Mouse (Mus musculus) ES-E14 (cell line): ENCODE measurements around the gene Spryd4. TPM values are rescaled to one million over a fixed set of nuclear protein-coding genes. Genes with fewer than 3 reads are reported as not detected.

Source experiments
- DNase-seq: peaks from one replicate; pipeline ENCODE4 v3.0.0-alpha.2; 2013; ENCODE audit warnings: low read depth, low spot score
- H3K27ac ChIP-seq: 2 replicates; pipeline ENCODE4 v1.5.1; 2012; ENCODE audit warnings: low read depth, mild to moderate bottlenecking, low read length, moderate library complexity, mixed read lengths; ENCODE audit not compliant: poor library complexity, insufficient read depth, severe bottlenecking
- H3K36me3 ChIP-seq: 2 replicates; pipeline ENCODE4 v1.6.1; 2012; ENCODE audit warnings: mild to moderate bottlenecking, low read length, moderate library complexity, mixed read lengths; ENCODE audit not compliant: control insufficient read depth, poor library complexity, insufficient read depth, severe bottlenecking
- H3K4me1 ChIP-seq, 2 experiments: fragments of 150-350 bp in 1 of 2; sonication (generic) in 1 of 2; 2 replicates each; pipeline ENCODE4 v1.6.1; 2012; ENCODE audit warnings: low read length in 2 of 2, mild to moderate bottlenecking in 1 of 2, mixed read lengths in 1 of 2; ENCODE audit not compliant: control insufficient read depth in 2 of 2, insufficient read depth in 2 of 2, poor library complexity in 1 of 2
- H3K4me3 ChIP-seq, 2 experiments: fragments of 150-350 bp in 1 of 2; sonication (generic) in 1 of 2; 2 replicates each; pipeline ENCODE4 v1.5.1; 2012; ENCODE audit warnings: low read length in 2 of 2, low read depth in 1 of 2, mild to moderate bottlenecking in 1 of 2, mixed read lengths in 1 of 2; ENCODE audit not compliant: insufficient read depth in 1 of 2, poor library complexity in 1 of 2, severe bottlenecking in 1 of 2
- H3K9ac ChIP-seq: 2 replicates; pipeline ENCODE4 v1.6.1; 2012; ENCODE audit warnings: low read depth, mild to moderate bottlenecking, low read length, mixed read lengths; ENCODE audit not compliant: poor library complexity, insufficient read depth, severe bottlenecking
- H3K9me3 ChIP-seq: fragments of 150-350 bp; sonication (generic); 2 replicates; pipeline ENCODE4 v1.6.1; 2012; ENCODE audit warnings: low read depth, mild to moderate bottlenecking, low read length; ENCODE audit not compliant: control insufficient read depth, insufficient read depth
- CHD2 ChIP-seq: IDR thresholded peaks from 2 replicates; pipeline ENCODE4 v1.6.1; 2014; ENCODE audit warnings: mild to moderate bottlenecking, low read depth, low read length, inconsistent platforms
- HCFC1 ChIP-seq: IDR thresholded peaks from 2 replicates; pipeline ENCODE4 v1.6.1; 2012; ENCODE audit warnings: low read length, inconsistent platforms, borderline replicate concordance; ENCODE audit not compliant: insufficient read depth
- MAFK ChIP-seq: IDR thresholded peaks from 2 replicates; pipeline ENCODE4 v1.6.1; 2014; ENCODE audit warnings: mild to moderate bottlenecking, low read depth, low read length, inconsistent platforms; ENCODE audit not compliant: insufficient read depth
- ZC3H11A ChIP-seq: IDR thresholded peaks from 2 replicates; pipeline ENCODE4 v1.6.1; 2012; ENCODE audit warnings: low read depth, mild to moderate bottlenecking, inconsistent platforms, low read length, borderline replicate concordance
- ZNF384 ChIP-seq: IDR thresholded peaks from 2 replicates; pipeline ENCODE4 v1.6.1; 2012; ENCODE audit warnings: low read depth, low read length, inconsistent platforms
- in situ Hi-C, 2 experiments: fragments of 600-800 bp; cut with MboI; formaldehyde crosslinking; loops; one replicate each; pipeline ENCODE4 v1.15.1; 2025; ENCODE audit warnings: low sequenced_read_pairs in 2 of 2, inconsistent platforms in 1 of 2; ENCODE audit not compliant: unreplicated experiment in 2 of 2
- total RNA-seq: library from RNA; depleted of rRNA; stranded (reverse); fragments of 300-350 nt; gene quantifications from 2 replicates; pipeline ENCODE4 v1.2.3, GENCODE M21; 2012

Gene Spryd4
- total RNA-seq, 1 experiment = 24.9 TPM

DNA sequence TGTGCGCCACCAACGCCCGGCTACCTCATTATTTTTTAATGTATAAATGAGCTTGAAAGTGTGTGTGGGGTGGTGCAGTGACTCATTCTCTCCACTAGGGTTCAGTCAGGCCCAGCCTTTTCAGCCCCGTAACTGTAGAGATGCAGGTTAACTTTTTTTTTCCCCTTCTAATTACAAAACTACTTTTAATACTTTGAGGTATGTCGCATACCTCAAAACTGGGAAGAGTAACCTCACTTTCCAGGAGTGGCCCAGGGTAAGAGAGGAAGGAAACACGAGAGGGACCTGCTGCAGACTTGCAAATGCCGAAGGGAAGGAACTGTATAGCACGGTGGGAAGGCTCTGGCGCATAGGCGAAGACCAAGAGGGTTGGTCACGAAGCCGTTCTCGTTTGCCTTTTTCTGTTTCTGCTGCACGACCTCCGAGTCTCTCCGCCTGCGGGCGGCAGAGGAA is 1.3 kb upstream of the Spryd4 start:
- peaks cover 9% of the 10 kb centered on the region; the same call in 1 of the 2 replicates for H3K36me3 ChIP-seq
- DNase-seq = peak; percentile 71
- no peaks in the 10 kb centered on the region for H3K9me3 ChIP-seq
- no peak; the same call in 1 of the 2 replicates for TF ChIP-seq ZNF384
- TF ChIP-seq HCFC1 = no peak
- TF ChIP-seq MAFK = no peak
- no peak for TF ChIP-seq CHD2
- no peak for TF ChIP-seq ZC3H11A
- peak overlapping the region; percentile 53 to 64 for H3K4me3 ChIP-seq
- peak overlapping the region; percentile 57 for H3K9ac ChIP-seq
- no peak overlapping the region for H3K27ac ChIP-seq
- peaks cover 2 to 4% of the 10 kb centered on the region in 2 experiments; a peak in 1 of 4 replicates for H3K4me1 ChIP-seq
- in situ Hi-C loops = no loop called here

- in situ Hi-C loops = no loop called here
- peaks cover 2 to 4% of the 10 kb centered on the region in 2 experiments; a peak in 1 of 4 replicates for H3K4me1 ChIP-seq
- H3K9me3 ChIP-seq = no peaks in the 10 kb centered on the region
- DNase-seq = no peak
- H3K27ac ChIP-seq = no peak overlapping the region
- H3K9ac ChIP-seq = peak overlapping the region; percentile 62; the same call in 1 of the 2 replicates
- peaks cover 12% of the 10 kb centered on the region; the same call in 1 of the 2 replicates for H3K36me3 ChIP-seq
- H3K4me3 ChIP-seq = peak overlapping the region; percentile 76 to 93; a peak in 3 of 4 replicates
- TF ChIP-seq ZC3H11A (no peak), ZNF384 (peak; percentile 71; the same call in 1 of the 2 replicates)
Observed at GRCm38 (mm10) chr10:128212148-128212547, 541 bp upstream of the Spryd4 start.

GRCm38 (mm10) chr10:128210954-128211353 is 653 bp downstream of the Spryd4 start:
- H3K9ac ChIP-seq = peak overlapping the region; percentile 78
- H3K27ac ChIP-seq = no peak overlapping the region
- in situ Hi-C loops = no loop called here
- DNase-seq = no peak
- H3K9me3 ChIP-seq = no peaks in the 10 kb centered on the region
- H3K36me3 ChIP-seq = peaks cover 16% of the 10 kb centered on the region
- H3K4me3 ChIP-seq = peak overlapping the region; percentile 76 to 93
- TF ChIP-seq ZNF384 (no peak), MAFK (no peak), CHD2 (no peak), HCFC1 (no peak), ZC3H11A (no peak)
- peaks cover 2 to 5% of the 10 kb centered on the region in 2 experiments; a peak in 1 of 4 replicates for H3K4me1 ChIP-seq

- no peak for DNase-seq
- Histone ChIP-seq H3K27ac (no peak overlapping the region), H3K9ac (peak overlapping the region; percentile 78; the same call in 1 of the 2 replicates), H3K4me3 (no peak overlapping the region), H3K4me1 (peaks cover 2 to 5% of the 10 kb centered on the region in 2 experiments; a peak in 1 of 4 replicates), H3K9me3 (no peaks in the 10 kb centered on the region), H3K36me3 (peaks cover 16% of the 10 kb centered on the region)
- no peak for TF ChIP-seq HCFC1
- in situ Hi-C loops = no loop called here
Observed at GRCm38 (mm10) chr10:128210131-128210530, 1.5 kb downstream of the Spryd4 start.

- no peak overlapping the region for H3K9ac ChIP-seq
- H3K36me3 ChIP-seq = peaks cover 16% of the 10 kb centered on the region
- H3K9me3 ChIP-seq = no peaks in the 10 kb centered on the region
- no peak for DNase-seq
- no peak for TF ChIP-seq MAFK
- no peak for TF ChIP-seq CHD2
- TF ChIP-seq ZNF384 = no peak
- no peak for TF ChIP-seq ZC3H11A
- TF ChIP-seq HCFC1 = no peak
- peaks cover 3 to 9% of the 10 kb centered on the region in 2 experiments; a peak in 3 of 4 replicates for H3K4me1 ChIP-seq
- H3K4me3 ChIP-seq = no peak overlapping the region
- in situ Hi-C loops = no loop called here
- H3K27ac ChIP-seq = no peak overlapping the region
Observed at GRCm38 (mm10) chr10:128209311-128210009, 2.1 kb downstream of the Spryd4 start.
